Mouse (Mus musculus): ENCODE results near the gene Kcnh4. TPM values are rescaled to one million over a fixed set of nuclear protein-coding genes. Genes with fewer than 3 reads are reported as not detected.
A peak's percentile ranks its signal among the peaks of the same experiment; 100 is the strongest.

The Kcnh4 gene
- polyA plus RNA-seq, 1 experiment: not detected

- Histone ChIP-seq H3K4me1 (ENCODE audit: control insufficient read depth, insufficient read depth, low read length) (peaks cover 6% of the 10 kb centered on the region; the same call in 1 of the 2 replicates), H3K4me3 (ENCODE audit: insufficient read depth, low read depth, low read length) (no peak overlapping the region), H3K27ac (ENCODE audit: insufficient read depth, low read depth, low read length) (0 out of 2 replicates have a peak overlapping the region, but pooled peaks have one; percentile 64)
- WGBS: 74% methylated on average over 3 of the region's 3 CpGs
- TF ChIP-seq CTCF (IDR thresholded peaks at IDR 0.05; ENCODE audit: insufficient read depth, low read depth, low read length) (no peak), POLR2A (IDR thresholded peaks at IDR 0.05; ENCODE audit: insufficient read depth, low read depth, low read length) (no peak)
These were observed 30.0 kb upstream of the Kcnh4 start for GRCm38 (mm10) chr11:100789702-100790101.

DNA sequence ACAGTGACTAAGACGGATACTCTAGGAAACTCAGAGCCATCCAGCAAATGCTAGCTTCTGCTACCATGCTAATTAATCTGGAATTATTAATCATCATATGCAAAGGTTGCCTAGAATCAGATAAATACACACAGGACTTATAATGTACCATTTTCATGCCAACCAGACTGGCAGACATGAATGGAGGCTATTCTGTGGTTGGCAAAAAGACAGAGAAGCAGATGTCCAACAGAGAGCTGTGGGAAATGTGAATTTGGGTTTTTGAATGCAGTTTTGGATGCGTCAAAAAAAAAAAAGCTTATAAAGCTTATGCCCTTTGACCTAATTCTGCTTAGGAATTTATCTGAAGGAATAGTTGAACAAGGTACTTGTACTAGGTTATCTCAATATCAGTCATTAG lies 26.0 kb upstream of the Kcnh4 start:
- Histone ChIP-seq H3K4me1 (ENCODE audit: control insufficient read depth, insufficient read depth, low read length) (peaks cover 8% of the 10 kb centered on the region; the same call in 1 of the 2 replicates), H3K27ac (ENCODE audit: insufficient read depth, low read depth, low read length) (no peak overlapping the region), H3K4me3 (ENCODE audit: insufficient read depth, low read depth, low read length) (no peak overlapping the region)
- TF ChIP-seq POLR2A (IDR thresholded peaks at IDR 0.05; ENCODE audit: insufficient read depth, low read depth, low read length) (no peak), CTCF (IDR thresholded peaks at IDR 0.05; ENCODE audit: insufficient read depth, low read depth, low read length) (no peak)
- WGBS: 67% methylated on average over 2 of the region's 2 CpGs

GRCm38 (mm10) chr11:100784286-100784685 lies 24.5 kb upstream of the Kcnh4 start:
- WGBS: 76% methylated on average over 8 of the region's 8 CpGs
- TF ChIP-seq CTCF (IDR thresholded peaks at IDR 0.05; ENCODE audit: insufficient read depth, low read depth, low read length) (no peak), POLR2A (IDR thresholded peaks at IDR 0.05; ENCODE audit: insufficient read depth, low read depth, low read length) (no peak)
- Histone ChIP-seq H3K4me1 (ENCODE audit: control insufficient read depth, insufficient read depth, low read length) (peaks cover 2% of the 10 kb centered on the region; the same call in 1 of the 2 replicates), H3K4me3 (ENCODE audit: insufficient read depth, low read depth, low read length) (no peak overlapping the region), H3K27ac (ENCODE audit: insufficient read depth, low read depth, low read length) (no peak overlapping the region)

DNA sequence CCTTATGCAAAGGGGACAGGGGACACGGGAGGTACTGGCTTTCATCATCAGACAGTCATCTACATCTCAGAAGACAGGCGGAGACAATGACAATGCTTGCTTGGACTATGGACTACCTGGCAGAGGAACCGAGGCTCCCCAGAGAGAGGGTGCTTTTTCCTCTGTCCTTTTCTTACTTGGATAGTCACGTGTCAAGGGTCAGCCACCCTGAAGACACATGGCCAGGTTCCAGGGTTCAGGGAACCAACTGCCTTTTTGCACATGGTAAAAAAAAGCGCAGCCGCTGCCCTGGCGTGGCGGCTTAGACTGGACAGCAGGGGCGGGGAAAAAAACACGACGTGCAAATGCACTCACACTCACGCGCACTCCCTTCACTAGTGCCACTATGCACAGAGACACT lies 22.8 kb upstream of the Kcnh4 start:
- Histone ChIP-seq H3K27ac (ENCODE audit: insufficient read depth, low read depth, low read length) (no peak overlapping the region), H3K4me1 (ENCODE audit: control insufficient read depth, insufficient read depth, low read length) (peaks cover 2% of the 10 kb centered on the region; the same call in 1 of the 2 replicates), H3K4me3 (ENCODE audit: insufficient read depth, low read depth, low read length) (no peak overlapping the region)
- TF ChIP-seq POLR2A (IDR thresholded peaks at IDR 0.05; ENCODE audit: insufficient read depth, low read depth, low read length): no peak
- no peak for TF ChIP-seq CTCF (IDR thresholded peaks at IDR 0.05; ENCODE audit: insufficient read depth, low read depth, low read length)
- 90% methylated on average over 13 of the region's 13 CpGs for WGBS

GRCm38 (mm10) chr11:100781763-100782475 lies 22.2 kb upstream of the Kcnh4 start:
- no peak for TF ChIP-seq CTCF (IDR thresholded peaks at IDR 0.05; ENCODE audit: insufficient read depth, low read depth, low read length)
- TF ChIP-seq POLR2A (IDR thresholded peaks at IDR 0.05; ENCODE audit: insufficient read depth, low read depth, low read length): no peak
- no peak overlapping the region for H3K27ac ChIP-seq (ENCODE audit: insufficient read depth, low read depth, low read length)
- H3K4me3 ChIP-seq (ENCODE audit: insufficient read depth, low read depth, low read length): no peak overlapping the region
- H3K4me1 ChIP-seq (ENCODE audit: control insufficient read depth, insufficient read depth, low read length): peaks cover 2% of the 10 kb centered on the region; the same call in 1 of the 2 replicates
- 84% methylated on average over 15 of the region's 15 CpGs for WGBS

- TF ChIP-seq CTCF (IDR thresholded peaks at IDR 0.05; ENCODE audit: insufficient read depth, low read depth, low read length): no peak
- TF ChIP-seq POLR2A (IDR thresholded peaks at IDR 0.05; ENCODE audit: insufficient read depth, low read depth, low read length): no peak
- H3K4me1 ChIP-seq (ENCODE audit: control insufficient read depth, insufficient read depth, low read length): peaks cover 2% of the 10 kb centered on the region; the same call in 1 of the 2 replicates
- WGBS: 87% methylated on average over 8 of the region's 8 CpGs
- no peak overlapping the region for H3K27ac ChIP-seq (ENCODE audit: insufficient read depth, low read depth, low read length)
- H3K4me3 ChIP-seq (ENCODE audit: insufficient read depth, low read depth, low read length): no peak overlapping the region
These were observed 20.5 kb upstream of the Kcnh4 start for GRCm38 (mm10) chr11:100780247-100780646.

GRCm38 (mm10) chr11:100778069-100778468 lies 18.3 kb upstream of the Kcnh4 start:
- peaks cover 2% of the 10 kb centered on the region; the same call in 1 of the 2 replicates for H3K4me1 ChIP-seq (ENCODE audit: control insufficient read depth, insufficient read depth, low read length)
- no peak for TF ChIP-seq POLR2A (IDR thresholded peaks at IDR 0.05; ENCODE audit: insufficient read depth, low read depth, low read length)
- TF ChIP-seq CTCF (IDR thresholded peaks at IDR 0.05; ENCODE audit: insufficient read depth, low read depth, low read length): no peak
- 88% methylated on average over 3 of the region's 3 CpGs for WGBS

GRCm38 (mm10) chr11:100775921-100776320 lies 16.2 kb upstream of the Kcnh4 start:
- no peak for TF ChIP-seq CTCF (IDR thresholded peaks at IDR 0.05; ENCODE audit: insufficient read depth, low read depth, low read length)
- TF ChIP-seq POLR2A (IDR thresholded peaks at IDR 0.05; ENCODE audit: insufficient read depth, low read depth, low read length): no peak
- no peak overlapping the region for H3K27ac ChIP-seq (ENCODE audit: insufficient read depth, low read depth, low read length)
- WGBS: 87% methylated on average over 10 of the region's 10 CpGs
- no peak overlapping the region for H3K4me3 ChIP-seq (ENCODE audit: insufficient read depth, low read depth, low read length)
- H3K4me1 ChIP-seq (ENCODE audit: control insufficient read depth, insufficient read depth, low read length): peaks cover 3% of the 10 kb centered on the region

More at GRCm38 (mm10) chr11:100778069-100778468, 18.3 kb upstream of the Kcnh4 start:
- Histone ChIP-seq H3K4me3 (ENCODE audit: insufficient read depth, low read depth, low read length) (no peak overlapping the region), H3K27ac (ENCODE audit: insufficient read depth, low read depth, low read length) (no peak overlapping the region)

GRCm38 (mm10) chr11:100774261-100774660 lies 14.5 kb upstream of the Kcnh4 start:
- Histone ChIP-seq H3K4me3 (ENCODE audit: insufficient read depth, low read depth, low read length) (no peak overlapping the region), H3K4me1 (ENCODE audit: control insufficient read depth, insufficient read depth, low read length) (peaks cover 10% of the 10 kb centered on the region), H3K27ac (ENCODE audit: insufficient read depth, low read depth, low read length) (no peak overlapping the region)
- TF ChIP-seq CTCF (IDR thresholded peaks at IDR 0.05; ENCODE audit: insufficient read depth, low read depth, low read length): no peak
- no peak for TF ChIP-seq POLR2A (IDR thresholded peaks at IDR 0.05; ENCODE audit: insufficient read depth, low read depth, low read length)
- WGBS: 85% methylated on average over 4 of the region's 4 CpGs
